ENCODE assay signal across 26 mouse cellular contexts in genomic region chr5:142240288-142240687, GRCm38 (mm10).
DNase-seq lines count a peak whose midpoint lies in the region; ATAC-seq and TF ChIP-seq lines count a peak whose summit lies in the region.
"Had no signal": no experiment of that assay in that cellular context is flagged by ENCODE, and none has a peak within 500 bp of the region (broad histone marks: within the 10 kb centered on the region; RNA-seq: fewer than 3 reads in every experiment).

No protein-coding gene starts in this region.

- H3K4me3 ChIP-seq in gastrocnemius, adult 2 months = no peak overlapping the region
- no peak overlapping the region for H3K4me3 ChIP-seq in liver, embryonic 14.5 days (ENCODE audit: insufficient read depth in 1 of 2, low read depth in 2 of 2, low read length in 2 of 2)
- H3K4me3 ChIP-seq in E14TG2a.4 (replicated peaks; ENCODE audit: low read length) = no peak overlapping the region
- H3K4me3 ChIP-seq in neural tube, embryonic 15.5 days (replicated peaks) = no peak overlapping the region
- H3K4me3 ChIP-seq: embryonic facial prominence, embryonic 13.5 days; erythroblast, embryonic 14.5 days; forebrain, embryonic 12.5 days; limb, embryonic 12.5 days; liver, embryonic 13.5 days; lung, embryonic 15.5 days had no signal

- TF ChIP-seq CTCF in gastrocnemius, adult 2 months (IDR thresholded peaks at IDR 0.05) = peak; percentile 24; the same call in 1 of the 2 replicates
- TF ChIP-seq CTCF in liver, embryonic 14.5 days (IDR thresholded peaks at IDR 0.05; ENCODE audit: low read depth) = 0 out of 2 replicates have a peak, but pooled peaks have one; percentile 12
- peak; percentile 33 for TF ChIP-seq CTCF in E14TG2a.4 (conservative IDR thresholded peaks at IDR 0.05; ENCODE audit: low read length)

- H3K27ac ChIP-seq in gastrocnemius, adult 2 months = no peak overlapping the region
- H3K27ac ChIP-seq in liver, embryonic 14.5 days = no peak overlapping the region
- H3K27ac ChIP-seq in neural tube, embryonic 15.5 days (replicated peaks) = no peak overlapping the region
- H3K27ac ChIP-seq: embryonic facial prominence, embryonic 13.5 days; forebrain, embryonic 12.5 days; limb, embryonic 12.5 days; liver, embryonic 13.5 days; lung, embryonic 15.5 days had no signal

- no peak for ATAC-seq in liver, embryonic 14.5 days (ENCODE audit: insufficient read depth)
- no peak for ATAC-seq in neural tube, embryonic 15.5 days (ENCODE audit: low FRiP score)
- ATAC-seq: activated CD4-positive, CD25-positive, alpha-beta regulatory T cell, adult 4 months; hindbrain, embryonic 16.5 days; midbrain, embryonic 16.5 days had no signal

- DNase-seq in gastrocnemius, adult 2 months = no peak
- no peak for DNase-seq in gastrocnemius, postnatal 10 days
- no peak for DNase-seq in liver, embryonic 14.5 days (ENCODE audit: low read depth in 3 of 3, low spot score in 3 of 3)
- DNase-seq in liver = no peak
- DNase-seq in R1 (ENCODE audit: low read depth, low spot score) = peak; percentile 68
- DNase-seq in adrenal gland, adult 8-10 months = no peak
- DNase-seq: adrenal gland, postnatal 25 days; cerebellum, adult 8-10 months; cerebellum, postnatal 36 days; embryo, embryonic 11 days; kidney, adult 2 months; kidney, postnatal 14 days; liver, embryonic 13.5 days; lung, postnatal 36 days; right cerebral cortex, adult 18-20 months had no signal

- H3K4me1 ChIP-seq in liver, embryonic 14.5 days (replicated peaks; ENCODE audit: control insufficient read depth in 2 of 2, insufficient read depth in 2 of 2, low read length in 1 of 2) = no peaks in the 10 kb centered on the region
- no peaks in the 10 kb centered on the region for H3K4me1 ChIP-seq in E14TG2a.4 (replicated peaks; ENCODE audit: low read depth, low read length)
- peaks cover 14% of the 10 kb centered on the region for H3K4me1 ChIP-seq in neural tube, embryonic 15.5 days
- H3K4me1 ChIP-seq: embryonic facial prominence, embryonic 13.5 days; forebrain, embryonic 12.5 days; limb, embryonic 12.5 days; liver, embryonic 13.5 days; lung, embryonic 15.5 days had no signal

- 70% methylated on average over 6 of the region's 6 CpGs for WGBS in liver, embryonic 14.5 days (ENCODE audit: insufficient replicate concordance)
- WGBS in neural tube, embryonic 15.5 days = 96% methylated on average over 6 of the region's 6 CpGs

- intact Hi-C loops in gastrocnemius, adult 2 months (cut with DNase I) = no loop called here

- TF ChIP-seq EP300 in liver, embryonic 14.5 days (IDR thresholded peaks at IDR 0.05; ENCODE audit: low read depth) = no peak

- no peaks in the 10 kb centered on the region for H3K9me3 ChIP-seq in liver, embryonic 14.5 days (ENCODE audit: control insufficient read depth, low read length)
- H3K9me3 ChIP-seq in E14TG2a.4 (ENCODE audit: low read length) = peaks cover 21% of the 10 kb centered on the region
- H3K9me3 ChIP-seq in neural tube, embryonic 15.5 days (replicated peaks) = no peaks in the 10 kb centered on the region

- H3K9ac ChIP-seq in liver, embryonic 14.5 days (replicated peaks) = no peak overlapping the region
- H3K9ac ChIP-seq in neural tube, embryonic 15.5 days (replicated peaks) = no peak overlapping the region
- H3K9ac ChIP-seq: embryonic facial prominence, embryonic 13.5 days; forebrain, embryonic 12.5 days; limb, embryonic 12.5 days; liver, embryonic 13.5 days; lung, embryonic 15.5 days had no signal

- H3K27me3 ChIP-seq in liver, embryonic 14.5 days (ENCODE audit: control insufficient read depth, insufficient read depth, low read length) = no peaks in the 10 kb centered on the region
- no peaks in the 10 kb centered on the region for H3K27me3 ChIP-seq in E14TG2a.4 (ENCODE audit: insufficient read depth, low read length)
- no peaks in the 10 kb centered on the region for H3K27me3 ChIP-seq in neural tube, embryonic 15.5 days (replicated peaks)
- H3K27me3 ChIP-seq: embryonic facial prominence, embryonic 13.5 days; forebrain, embryonic 12.5 days; limb, embryonic 12.5 days; liver, embryonic 13.5 days; lung, embryonic 15.5 days had no signal

- H3K36me3 ChIP-seq in liver, embryonic 14.5 days (replicated peaks; ENCODE audit: control insufficient read depth, insufficient read depth, low read depth) = no peaks in the 10 kb centered on the region
- no peaks in the 10 kb centered on the region for H3K36me3 ChIP-seq in E14TG2a.4 (ENCODE audit: insufficient read depth, low read length)
- no peaks in the 10 kb centered on the region for H3K36me3 ChIP-seq in neural tube, embryonic 15.5 days
- H3K36me3 ChIP-seq: embryonic facial prominence, embryonic 13.5 days; forebrain, embryonic 12.5 days; limb, embryonic 12.5 days; liver, embryonic 13.5 days; lung, embryonic 15.5 days had no signal

- no peak overlapping the region for H3K4me2 ChIP-seq in liver, embryonic 14.5 days (ENCODE audit: low read depth)
- no peak overlapping the region for H3K4me2 ChIP-seq in neural tube, embryonic 15.5 days
- H3K4me2 ChIP-seq: embryonic facial prominence, embryonic 13.5 days; forebrain, embryonic 12.5 days; heart, embryonic 11.5 days; limb, embryonic 12.5 days; liver, embryonic 13.5 days; lung, embryonic 15.5 days had no signal
